ENCODE assay signal across 8 mouse cellular contexts in genomic region chr7:101301881-101302456, GRCm38 (mm10). TPM values are rescaled to one million over a fixed set of nuclear protein-coding genes. Genes with fewer than 3 reads are reported as not detected.
DNase-seq lines count a peak whose midpoint lies in the region; ATAC-seq lines count a peak whose summit lies in the region.

Gene Atg16l2, minus strand, starts transcription at chr7:101302251.

- no peaks in the 10 kb centered on the region for H3K9me3 ChIP-seq in heart, embryonic 13.5 days
- no peaks in the 10 kb centered on the region for H3K9me3 ChIP-seq in liver, embryonic 12.5 days (replicated peaks)
- H3K9me3 ChIP-seq in stomach, embryonic 15.5 days = no peaks in the 10 kb centered on the region

- H3K27me3 ChIP-seq in heart, embryonic 13.5 days (replicated peaks) = peaks cover 24% of the 10 kb centered on the region
- H3K27me3 ChIP-seq in liver, embryonic 12.5 days (replicated peaks) = peaks cover 53% of the 10 kb centered on the region
- H3K27me3 ChIP-seq in stomach, embryonic 15.5 days (replicated peaks) = no peaks in the 10 kb centered on the region

- peak; percentile 98 for DNase-seq in CD4-positive, CD25-positive, alpha-beta regulatory T cell, adult 2 months (ENCODE audit: low read depth, low spot score)
- DNase-seq in fat pad, adult 2 months (ENCODE audit: extremely low read depth, low read depth, low spot score) = peak; percentile 63
- DNase-seq in kidney, postnatal 10 days = peak; percentile 95
- DNase-seq in natural killer cell, adult 2 months (ENCODE audit: low spot score in 2 of 2) = peak; percentile 98 to 99

- ATAC-seq in heart, embryonic 13.5 days (ENCODE audit: extremely low read depth, insufficient number of reproducible peaks, low FRiP score, low TSS enrichment) = peak; percentile 93
- peak; percentile 86 for ATAC-seq in liver, embryonic 12.5 days
- peak; percentile 95 for ATAC-seq in stomach, embryonic 15.5 days (ENCODE audit: insufficient read depth, low FRiP score, low read depth)

- H3K36me3 ChIP-seq in heart, embryonic 13.5 days = no peaks in the 10 kb centered on the region
- H3K36me3 ChIP-seq in liver, embryonic 12.5 days = no peaks in the 10 kb centered on the region
- no peaks in the 10 kb centered on the region; the same call in 1 of the 2 replicates for H3K36me3 ChIP-seq in stomach, embryonic 15.5 days

- peak within 1 kb of the TSS; percentile 87 for H3K9ac ChIP-seq in heart, embryonic 13.5 days
- H3K9ac ChIP-seq in liver, embryonic 12.5 days = peak within 1 kb of the TSS; percentile 63
- H3K9ac ChIP-seq in stomach, embryonic 15.5 days = peak within 1 kb of the TSS; percentile 65

- under 1% methylated on average over 39 of the region's 39 CpGs for WGBS in heart, embryonic 13.5 days
- WGBS in liver, embryonic 12.5 days (ENCODE audit: insufficient replicate concordance) = under 1% methylated on average over 39 of the region's 39 CpGs
- under 1% methylated on average over 39 of the region's 39 CpGs for WGBS in stomach, embryonic 15.5 days

- H3K4me2 ChIP-seq in heart, embryonic 13.5 days = peak within 1 kb of the TSS; percentile 92
- peak within 1 kb of the TSS; percentile 97 for H3K4me2 ChIP-seq in liver, embryonic 12.5 days
- H3K4me2 ChIP-seq in stomach, embryonic 15.5 days = peak within 1 kb of the TSS; percentile 90

- H3K27ac ChIP-seq in brown adipose tissue, adult 24 weeks (replicated peaks; ENCODE audit: low read depth, low read length) = peak within 1 kb of the TSS; percentile 79
- H3K27ac ChIP-seq in heart, embryonic 13.5 days (replicated peaks) = peak within 1 kb of the TSS; percentile 90
- H3K27ac ChIP-seq in liver, embryonic 12.5 days = peak within 1 kb of the TSS; percentile 54; the same call in 1 of the 2 replicates
- H3K27ac ChIP-seq in stomach, embryonic 15.5 days = peak within 1 kb of the TSS; percentile 52

- H3K4me3 ChIP-seq in brown adipose tissue, adult 24 weeks (ENCODE audit: insufficient read depth, low read depth, low read length) = peak within 1 kb of the TSS; percentile 77
- peak within 1 kb of the TSS; percentile 77 for H3K4me3 ChIP-seq in heart, embryonic 13.5 days
- peak within 1 kb of the TSS; percentile 69 for H3K4me3 ChIP-seq in liver, embryonic 12.5 days
- peak within 1 kb of the TSS; percentile 78 for H3K4me3 ChIP-seq in stomach, embryonic 15.5 days (replicated peaks)

- no peaks in the 10 kb centered on the region for H3K4me1 ChIP-seq in brown adipose tissue, adult 24 weeks (ENCODE audit: control insufficient read depth, insufficient read depth, insufficient read length, low read length)
- H3K4me1 ChIP-seq in heart, embryonic 13.5 days = peaks cover 25% of the 10 kb centered on the region
- H3K4me1 ChIP-seq in liver, embryonic 12.5 days = peaks cover 33% of the 10 kb centered on the region
- peaks cover 8% of the 10 kb centered on the region; the same call in 1 of the 2 replicates for H3K4me1 ChIP-seq in stomach, embryonic 15.5 days

RNA-seq across cellular contexts. Expression of gene Atg16l2, which starts in this region (rescaled TPM):
- polyA plus RNA-seq in brown adipose tissue, adult 24 weeks (2012; ENCODE audit: insufficient read depth, insufficient read length, missing spikeins) = 2.9 and 7.5 TPM in 2 replicates
- 23.0 and 28.0 TPM in 2 replicates for polyA plus RNA-seq in heart, embryonic 13.5 days (2015; fragmentation: Nextera tagmentation; extraction: Ambion mirVana)
- polyA plus RNA-seq in liver, embryonic 12.5 days (2016; fragmentation: Nextera tagmentation; extraction: Ambion mirVana) = 4.7 and 5.7 TPM in 2 replicates
- 15.4 and 16.2 TPM in 2 replicates for polyA plus RNA-seq in stomach, embryonic 15.5 days (2015; fragmentation: Nextera tagmentation; extraction: Ambion mirVana)

Comparison
In these comparisons a context has a peak if more than half of its experiments do, and no peak if none do; other contexts are left out.
1. Peak in every context shown above with its lines: DNase-seq, ATAC-seq, H3K4me3 ChIP-seq and H3K27ac ChIP-seq.